In the genomic region with DNA sequence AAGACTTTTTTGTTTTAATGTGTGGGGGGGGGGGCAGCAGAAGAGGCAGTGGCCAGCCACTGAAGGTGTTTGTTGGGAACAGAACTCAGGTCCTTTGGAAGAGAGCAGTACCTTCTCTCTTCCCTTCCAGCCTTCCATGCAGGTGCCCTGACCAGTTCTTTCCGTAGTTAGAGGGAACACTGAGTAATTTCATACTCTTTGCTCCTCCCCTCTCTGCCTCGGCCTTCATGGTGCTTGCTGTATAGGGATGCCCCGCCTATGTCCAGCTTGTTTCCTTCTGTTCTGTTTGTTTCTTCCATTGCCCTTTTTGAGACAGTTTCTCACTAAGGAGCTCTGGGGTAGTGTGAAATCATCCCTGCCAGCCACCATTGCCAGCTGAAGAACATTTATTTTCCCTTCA, we compare ENCODE assay signal across 1 mouse cellular context.
TF ChIP-seq lines count a peak whose summit lies in the region.

No protein-coding gene starts in this region.

TF ChIP-seq in CH12.LX, 34 proteins besides CTCF, POLR2A, EP300 and RAD21:
- no peak for TF ChIP-seq SMC3 (IDR thresholded peaks at IDR 0.05; ENCODE audit: low read depth, low read length)
- no peak for TF ChIP-seq MAX (IDR thresholded peaks at IDR 0.05; ENCODE audit: low read length)
- peak; percentile 24 for TF ChIP-seq JUN (IDR thresholded peaks at IDR 0.05; ENCODE audit: insufficient read depth, low read depth, low read length)
- TF ChIP-seq USF2 (conservative IDR thresholded peaks at IDR 0.05; ENCODE audit: low read depth, low read length), result no peak
- no peak for TF ChIP-seq TCF12 (IDR thresholded peaks at IDR 0.05; ENCODE audit: low read depth, low read length)
- no peak for TF ChIP-seq RCOR1 (conservative IDR thresholded peaks at IDR 0.05; ENCODE audit: low read depth, low read length)
- TF ChIP-seq IRF4 (IDR thresholded peaks at IDR 0.05; ENCODE audit: low read depth, low read length), result peak; percentile 60; the same call in 1 of the 2 replicates
- TF ChIP-seq POLR2AphosphoS2 (IDR thresholded peaks at IDR 0.05; ENCODE audit: low read depth, low read length), result no peak
- TF ChIP-seq TBP (conservative IDR thresholded peaks at IDR 0.05; ENCODE audit: low read depth, low read length), result no peak
- 0 out of 2 replicates have a peak, but pooled peaks have one; percentile 16 for TF ChIP-seq JUND (conservative IDR thresholded peaks at IDR 0.05; ENCODE audit: low read depth, low read length)
- TF ChIP-seq MAFK (IDR thresholded peaks at IDR 0.05; ENCODE audit: insufficient replicate concordance, low read length), result no peak
- TF ChIP-seq GABPA (IDR thresholded peaks at IDR 0.05; ENCODE audit: insufficient replicate concordance, low read depth, low read length), result no peak
